ENCODE assay signal across 8 mouse cellular contexts in genomic region chr4:34614630-34615094, GRCm38 (mm10). TPM values are rescaled to one million over a fixed set of nuclear protein-coding genes. Genes with fewer than 3 reads are reported as not detected.
DNase-seq lines count a peak whose midpoint lies in the region; ATAC-seq lines count a peak whose summit lies in the region.

Gene Orc3, minus strand, starts transcription at chr4:34614944.
Gene Rars2, plus strand, starts transcription at chr4:34614957.

- H3K4me1 ChIP-seq in hindbrain, embryonic 15.5 days (replicated peaks), result peaks cover 27% of the 10 kb centered on the region

- WGBS in hindbrain, embryonic 15.5 days, result under 1% methylated on average over 42 of the region's 42 CpGs

- peak within 1 kb of the TSS; percentile 83 for H3K9ac ChIP-seq in hindbrain, embryonic 15.5 days

- H3K36me3 ChIP-seq in hindbrain, embryonic 15.5 days, result no peaks in the 10 kb centered on the region

- peak within 1 kb of the TSS; percentile 89 for H3K27ac ChIP-seq in hindbrain, embryonic 15.5 days (replicated peaks)

- no peaks in the 10 kb centered on the region for H3K27me3 ChIP-seq in hindbrain, embryonic 15.5 days

- no peaks in the 10 kb centered on the region for H3K9me3 ChIP-seq in hindbrain, embryonic 15.5 days

- H3K4me3 ChIP-seq in hindbrain, embryonic 15.5 days, result peak within 1 kb of the TSS; percentile 90

- peak within 1 kb of the TSS; percentile 82 for H3K4me2 ChIP-seq in hindbrain, embryonic 15.5 days

- peak; percentile 99 for ATAC-seq in hindbrain, embryonic 15.5 days (ENCODE audit: low FRiP score, low read depth)

- DNase-seq in R1 (ENCODE audit: low read depth, low spot score), result peak; percentile 92
- peak; percentile 95 to 97 for DNase-seq in cerebellum, postnatal 25 days
- peak; percentile 93 to 94 for DNase-seq in frontal cortex, postnatal 36 days (ENCODE audit: low spot score in 2 of 2)
- peak; percentile 89 for DNase-seq in left cerebral cortex, adult 11 months (ENCODE audit: low spot score)
- DNase-seq in lung, postnatal 4 days, result peak; percentile 93 to 94
- DNase-seq in retina, postnatal 7 days (ENCODE audit: low read depth, low spot score), result peak; percentile 85
- peak; percentile 89 for DNase-seq in urinary bladder, adult 2 months (ENCODE audit: low spot score)

RNA-seq across cellular contexts. Expression of gene Orc3, which starts in this region (rescaled TPM):
- polyA plus RNA-seq in hindbrain, embryonic 15.5 days (2015; fragmentation: Nextera tagmentation; extraction: Ambion mirVana), result 75.1 and 76.6 TPM in 2 replicates
- 34.3 and 35.3 TPM in 2 replicates for polyA plus RNA-seq in urinary bladder, adult 2 months (2012; rRNA removed)

RNA-seq across cellular contexts. Expression of gene Rars2, which starts in this region (rescaled TPM):
- polyA plus RNA-seq in hindbrain, embryonic 15.5 days (2015; fragmentation: Nextera tagmentation; extraction: Ambion mirVana), result 51.4 and 54.8 TPM in 2 replicates
- 27.7 and 34.6 TPM in 2 replicates for polyA plus RNA-seq in urinary bladder, adult 2 months (2012; rRNA removed)

Comparison
In these comparisons a context has a peak if more than half of its experiments do, and no peak if none do; other contexts are left out.
1. Peak in every context shown above with its lines: DNase-seq, ATAC-seq, H3K4me3 ChIP-seq and H3K27ac ChIP-seq.